Mouse (Mus musculus) left cerebral cortex, adult 9 months (tissue): ENCODE results near the gene Kcnj10.

Source experiments
- DNase-seq, 2 experiments: peaks; one replicate each; pipeline ENCODE4 v3.0.0; 2022; ENCODE audit warnings: low spot score in 2 of 2

Gene Kcnj10

DNA sequence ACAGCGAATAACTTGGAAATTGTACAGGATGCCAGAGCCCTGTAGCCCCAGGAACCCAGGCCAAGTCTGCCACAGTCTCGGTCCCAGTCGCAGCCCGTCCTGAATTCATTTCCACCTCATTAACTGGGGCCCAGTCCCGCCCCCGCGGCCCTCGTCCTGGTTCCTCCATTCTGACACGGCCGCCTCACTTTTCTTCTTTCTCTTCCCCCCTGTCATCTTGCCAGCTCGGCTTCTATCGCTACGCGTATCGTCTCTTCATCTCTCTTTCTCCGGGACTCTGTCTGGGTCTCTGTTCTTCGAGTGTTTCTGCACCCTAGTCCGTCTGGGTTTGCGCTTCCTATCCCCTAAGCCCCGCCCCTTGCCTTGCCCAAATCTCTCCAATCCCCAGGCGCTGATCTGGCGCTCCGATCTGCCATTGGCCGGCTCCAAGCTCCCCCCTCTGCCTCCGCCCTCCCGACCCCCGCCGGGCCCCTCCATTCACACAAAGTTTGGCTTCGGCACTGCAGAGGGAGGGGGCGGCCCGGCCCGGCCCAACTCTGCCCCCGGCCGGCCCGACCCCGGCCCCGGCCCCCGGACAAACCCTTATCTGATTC, at the start of gene Kcnj10:
Kcnj10 (plus strand) TSS at position 482 of the 593 bp plus-strand sequence.
- peak in 1 of 2 experiments; percentile 78 for DNase-seq

DNA sequence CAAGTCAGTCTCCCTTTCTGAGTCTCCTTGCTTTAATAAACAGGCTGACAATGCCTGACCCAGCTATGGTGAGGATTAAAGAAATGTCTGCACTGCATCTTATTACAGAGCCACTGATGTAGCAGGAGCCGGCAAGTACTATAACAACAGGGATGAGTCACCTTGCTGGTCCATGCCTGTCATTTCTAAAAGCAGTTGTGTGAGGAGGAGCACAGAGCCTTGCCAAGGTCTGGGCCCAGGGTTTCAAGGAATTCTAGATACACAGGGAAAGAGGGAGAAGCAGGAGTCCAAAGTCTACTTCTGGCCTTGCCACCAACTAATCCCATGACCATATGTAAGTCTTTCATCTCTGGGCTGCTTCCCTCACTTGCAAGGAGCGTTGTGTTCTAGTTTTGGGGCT, 48.1 kb upstream of the Kcnj10 start:
- no peak for DNase-seq

DNA sequence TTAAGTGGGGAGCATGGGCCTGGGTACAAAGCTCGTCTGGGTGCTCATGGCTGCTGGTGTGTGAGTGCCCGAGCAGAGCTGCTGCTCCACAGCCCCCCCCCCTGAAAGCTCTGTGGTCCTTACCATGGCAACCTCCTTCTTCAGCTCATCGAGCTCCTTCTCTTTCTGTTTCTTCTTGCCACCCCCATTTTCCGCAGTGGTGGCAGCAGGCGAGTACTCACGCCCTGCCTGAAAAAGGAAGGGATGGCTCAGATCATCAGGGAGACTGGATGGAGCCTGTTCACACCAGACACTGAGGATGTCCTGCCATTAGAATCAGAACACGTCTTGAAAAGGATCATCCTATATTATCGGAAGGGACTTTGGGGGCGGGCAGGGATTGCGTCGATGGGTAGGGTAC, 47.6 kb upstream of the Kcnj10 start:
- peak in 1 of 2 experiments; percentile 41 for DNase-seq

DNA sequence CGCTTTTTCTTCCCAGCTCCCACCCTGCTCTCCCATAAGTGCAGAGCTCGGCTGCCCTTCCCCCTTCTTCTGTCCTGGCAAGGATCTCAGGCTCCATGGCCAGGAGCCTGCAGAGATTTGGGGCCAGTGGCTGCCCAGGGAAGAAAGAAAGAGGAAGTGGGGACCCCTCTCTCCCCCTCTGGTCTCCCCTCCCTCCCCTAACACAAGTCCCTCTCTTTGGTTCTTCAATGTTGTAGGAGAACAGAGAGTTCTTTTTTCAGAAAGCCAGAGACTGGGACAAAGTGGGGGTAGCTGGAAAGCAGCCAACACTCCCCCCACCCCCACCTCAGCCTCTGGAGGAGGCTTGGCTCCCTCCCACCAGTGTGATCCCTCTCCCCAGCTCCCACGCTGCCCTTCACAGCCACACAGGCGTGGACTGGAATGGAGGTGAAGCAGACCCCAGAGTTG, 45.2 kb upstream of the Kcnj10 start:
- DNase-seq: no peak

DNA sequence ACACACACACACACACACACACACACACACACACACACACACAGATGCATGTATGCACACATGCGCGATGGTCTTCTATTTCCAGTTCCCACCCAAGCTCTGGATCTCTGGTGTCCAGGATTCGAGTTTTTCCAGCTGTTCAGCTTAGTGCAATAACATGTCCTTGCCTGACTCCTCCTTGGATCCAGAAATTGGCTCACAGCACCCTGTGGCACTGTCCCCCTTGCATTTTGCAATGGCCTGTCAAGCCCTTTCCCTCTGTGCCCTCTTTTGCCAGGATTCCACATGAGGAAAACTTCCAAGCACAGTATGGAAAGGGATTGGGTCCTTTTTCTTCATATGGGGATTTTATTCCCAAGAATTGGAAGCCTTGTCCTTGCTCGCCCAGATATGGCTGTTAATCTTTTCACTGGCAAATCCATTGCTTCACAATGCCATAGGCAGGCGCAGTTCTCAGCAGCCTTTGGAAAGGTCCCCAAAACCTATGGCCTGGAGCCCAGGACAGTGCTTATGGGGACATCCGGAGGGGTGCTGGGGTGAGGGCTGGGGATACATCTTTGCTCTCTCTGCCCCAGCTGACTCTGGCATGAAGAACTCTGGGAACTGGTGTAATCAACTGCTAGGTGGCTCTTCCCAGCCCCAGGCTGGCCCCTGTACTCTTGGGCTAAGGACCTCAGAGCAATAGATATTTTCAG, 44.0 kb upstream of the Kcnj10 start:
- no peak for DNase-seq

DNA sequence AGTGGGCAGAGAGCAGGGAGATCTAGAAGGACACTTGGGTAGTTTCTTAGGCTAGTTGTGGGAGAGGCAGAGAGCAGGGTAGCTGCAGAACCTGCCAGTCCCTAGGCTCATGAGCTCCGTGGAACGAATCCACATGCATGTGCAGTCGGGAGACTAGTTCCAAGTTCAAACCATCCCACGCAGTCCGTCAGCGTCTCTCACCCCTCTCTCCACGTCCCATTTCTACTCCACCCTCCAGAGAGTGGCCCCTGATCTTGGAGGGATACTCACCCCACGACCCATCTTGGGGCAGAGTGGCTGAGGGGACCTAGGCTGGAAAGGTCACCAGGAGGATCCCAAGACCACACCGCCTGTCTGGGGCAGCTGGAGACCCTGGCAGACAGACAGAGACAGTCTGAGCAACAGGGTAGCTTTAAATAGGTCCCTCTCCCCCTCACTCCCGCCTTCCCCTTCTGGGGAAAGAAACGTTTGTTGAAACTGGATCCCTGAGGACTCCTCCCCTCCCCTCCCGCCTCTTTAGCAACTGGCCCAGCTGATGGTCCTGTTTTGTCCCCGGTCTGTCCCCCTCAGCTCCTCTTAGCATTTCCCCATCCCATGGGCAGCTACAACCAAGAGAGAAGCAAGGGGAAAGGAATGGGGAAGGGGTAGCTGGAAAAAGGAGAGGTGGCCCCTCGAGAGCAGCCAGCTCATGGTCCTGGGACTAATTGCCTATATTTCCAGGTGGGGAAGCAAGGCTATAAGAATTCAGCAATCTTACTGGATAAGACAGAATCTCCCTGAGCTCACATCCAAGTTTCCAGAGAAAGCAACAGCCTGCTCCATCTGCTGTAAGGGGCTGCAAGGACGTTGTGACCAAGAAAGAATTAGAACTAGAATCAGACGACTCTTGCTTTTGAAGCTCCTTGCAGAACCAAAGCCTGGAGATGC, 43.1 kb upstream of the Kcnj10 start, which contains the start of gene Atp1a2:
Atp1a2 (minus strand) TSS at position 454 of the 927 bp plus-strand sequence.
- peak in 1 of 2 experiments; percentile 73 for DNase-seq

DNA sequence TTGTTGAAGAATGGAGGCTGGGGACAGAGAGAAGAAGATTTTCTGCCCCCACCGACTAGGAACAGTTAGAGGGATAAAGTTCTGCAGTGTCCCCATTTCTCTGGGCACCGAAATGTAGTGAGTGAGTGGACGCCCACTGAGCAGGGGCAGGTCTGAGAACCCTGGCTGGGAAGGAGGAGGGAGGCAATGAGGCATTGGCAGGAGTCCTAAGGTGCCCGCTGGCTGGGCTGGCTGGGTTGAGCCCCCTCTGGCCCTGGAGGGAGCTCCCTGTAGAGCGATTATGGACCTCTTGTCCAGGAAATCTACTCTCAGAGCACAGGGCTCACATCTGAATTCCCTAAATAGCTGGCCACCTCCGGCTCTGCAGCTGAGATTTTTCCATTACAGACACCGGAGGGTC, 41.5 kb upstream of the Kcnj10 start:
- no peak for DNase-seq

DNA sequence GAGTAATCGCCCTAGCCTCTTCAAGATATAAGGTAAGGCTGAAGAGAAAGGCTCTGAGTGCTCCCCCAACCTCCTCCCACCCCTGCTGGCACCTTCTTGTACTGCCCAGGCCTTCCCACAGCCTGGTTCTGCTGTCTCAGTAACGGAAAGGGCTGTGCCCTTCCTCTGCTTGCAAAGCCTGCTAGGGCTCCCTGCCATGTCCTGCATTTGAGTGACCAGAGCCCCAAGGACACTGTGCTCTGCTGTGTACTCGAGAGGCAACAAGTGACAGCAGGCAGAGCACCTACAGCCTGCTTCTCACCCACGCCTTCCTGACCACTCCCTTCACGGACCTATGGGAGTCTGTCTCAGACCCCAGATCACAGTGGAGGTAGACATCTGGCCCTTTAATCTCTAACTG, 40.8 kb upstream of the Kcnj10 start:
- no peak for DNase-seq

DNA sequence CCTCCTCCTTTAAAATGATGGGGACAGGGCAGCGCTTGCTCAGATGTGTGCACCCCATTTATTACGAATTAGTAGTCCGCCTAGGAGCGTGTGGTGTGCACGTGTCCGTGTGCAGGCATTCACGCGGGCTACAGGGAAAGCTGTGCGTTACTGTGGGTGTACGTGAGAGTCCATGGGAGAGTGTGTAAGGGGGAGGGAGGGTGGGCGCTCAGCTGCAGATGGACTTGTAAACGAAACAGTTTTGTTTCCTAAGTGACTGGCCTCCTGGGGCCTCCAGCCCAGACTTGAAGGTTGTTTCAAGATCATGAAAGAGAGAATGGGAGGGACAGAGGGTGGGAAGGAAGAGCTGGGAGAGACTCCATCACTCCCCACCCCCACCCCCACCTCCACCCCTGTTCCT, 39.8 kb upstream of the Kcnj10 start:
- DNase-seq: peak in 1 of 2 experiments; percentile 42

DNA sequence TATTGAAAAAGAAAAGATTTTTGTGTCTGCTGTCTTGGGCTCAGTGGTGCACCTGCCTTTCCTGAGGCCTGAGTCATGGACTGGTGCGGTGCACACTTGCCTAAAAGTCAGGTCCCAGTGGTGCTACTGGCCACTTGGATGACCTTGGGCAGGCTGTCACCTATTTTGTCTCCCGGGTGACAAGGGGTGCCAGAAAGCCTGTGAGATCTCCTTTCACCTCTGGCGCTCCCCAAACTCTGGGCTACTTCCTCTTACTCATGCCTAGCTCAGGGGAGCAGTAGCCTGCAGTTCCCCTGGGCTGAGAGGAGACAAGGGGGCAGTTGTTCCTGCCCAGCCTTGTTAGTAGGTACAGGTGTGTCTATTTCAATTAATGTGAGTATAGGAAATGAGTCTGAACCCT, 38.7 kb upstream of the Kcnj10 start:
- DNase-seq: no peak

DNA sequence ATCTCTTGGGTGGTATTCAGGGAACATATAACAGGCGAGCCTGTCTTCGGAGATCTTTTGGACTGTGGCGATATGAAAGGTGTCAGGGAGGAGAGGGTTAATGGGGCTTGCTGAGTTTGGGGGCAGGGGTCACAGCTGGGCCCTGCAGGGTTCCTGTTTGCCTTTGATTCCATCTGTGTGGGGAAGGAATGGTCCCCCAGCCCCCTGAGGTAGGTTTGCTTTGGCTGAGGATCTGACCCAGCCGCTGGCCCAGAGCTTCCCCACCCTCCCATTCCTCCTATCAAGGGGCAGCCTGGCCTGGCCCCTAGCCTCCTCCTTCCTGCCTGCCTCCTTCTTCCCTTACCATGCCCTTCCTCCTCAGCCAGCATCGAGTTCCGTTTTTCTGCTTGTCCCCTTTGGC, 38.2 kb upstream of the Kcnj10 start:
- DNase-seq: no peak

DNA sequence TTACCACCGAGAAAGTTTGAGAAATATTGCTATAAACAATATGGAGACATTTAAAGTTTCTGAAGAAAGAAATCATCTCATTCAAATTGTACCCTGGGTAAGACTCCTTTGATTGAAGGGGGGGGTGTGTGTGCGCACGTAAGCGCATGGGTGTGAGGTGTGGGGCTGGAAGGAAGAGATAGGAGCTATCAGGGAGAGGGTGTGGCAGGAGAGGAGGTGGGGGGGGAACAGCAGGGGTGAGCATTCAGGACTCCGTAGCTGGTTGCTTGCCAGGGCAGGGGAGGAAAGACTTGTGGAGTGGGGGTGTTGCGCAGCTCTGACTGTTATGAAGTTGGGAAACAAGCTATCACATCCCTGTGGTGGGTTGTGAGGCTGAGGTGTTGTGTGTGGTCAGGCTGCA, 36.6 kb upstream of the Kcnj10 start:
- DNase-seq: no peak

DNA sequence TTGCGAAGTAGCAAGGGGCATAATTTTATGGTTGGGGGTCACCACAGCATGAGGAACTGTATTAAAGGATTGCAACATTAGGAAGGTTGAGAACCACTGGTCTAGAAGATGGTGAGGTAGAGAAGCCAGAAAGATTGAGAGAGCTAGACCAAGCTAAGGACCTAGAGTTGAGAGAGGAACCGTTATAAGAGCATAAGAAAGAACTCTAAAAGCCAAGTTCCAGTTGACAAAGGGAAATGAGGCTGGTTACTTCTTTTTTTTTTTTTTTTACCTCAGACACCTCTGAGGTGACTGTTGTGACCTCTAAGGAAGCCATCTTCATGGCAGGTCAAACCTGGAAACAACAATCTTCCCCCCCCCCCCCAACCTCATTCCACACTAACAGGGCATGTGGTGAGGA, 35.9 kb upstream of the Kcnj10 start:
- no peak for DNase-seq

DNA sequence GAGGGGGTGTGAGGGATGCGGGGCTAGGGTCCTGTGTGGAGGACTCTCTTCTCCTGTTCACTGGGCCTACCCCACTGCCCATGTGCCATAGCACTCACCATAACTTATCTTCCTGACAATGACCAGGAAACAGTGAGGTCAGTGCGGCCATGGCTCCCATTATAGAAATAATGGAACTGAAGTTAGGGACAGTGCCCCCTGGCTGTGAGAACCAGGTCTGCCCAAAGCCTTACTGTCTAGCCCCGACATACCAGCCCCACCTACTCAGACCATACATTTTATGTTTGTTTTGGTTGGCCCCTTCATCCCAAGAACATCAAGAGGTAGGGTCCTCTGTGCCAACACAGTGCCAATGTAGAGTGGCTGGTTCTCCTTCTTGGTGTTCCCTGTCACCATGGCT, 35.4 kb upstream of the Kcnj10 start:
- DNase-seq: no peak

DNA sequence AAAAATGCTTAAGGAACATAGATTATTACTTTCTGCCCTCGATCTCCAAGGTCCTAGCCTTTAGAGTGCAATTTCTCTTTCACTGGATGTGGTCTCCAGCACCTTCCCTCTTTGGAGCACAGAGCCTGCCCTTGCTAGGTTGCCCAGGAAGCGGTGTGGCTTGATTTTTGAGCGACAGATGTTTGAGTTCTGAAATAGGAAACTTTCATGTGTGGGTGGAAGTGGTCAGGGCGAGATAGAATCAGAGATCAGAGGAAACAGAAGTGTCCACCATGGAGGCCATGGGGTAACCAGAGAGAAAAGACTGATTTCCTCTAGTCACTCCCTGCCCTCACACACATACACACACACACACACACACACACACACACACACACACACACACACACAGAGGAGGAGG, 34.8 kb upstream of the Kcnj10 start:
- DNase-seq: no peak

DNA sequence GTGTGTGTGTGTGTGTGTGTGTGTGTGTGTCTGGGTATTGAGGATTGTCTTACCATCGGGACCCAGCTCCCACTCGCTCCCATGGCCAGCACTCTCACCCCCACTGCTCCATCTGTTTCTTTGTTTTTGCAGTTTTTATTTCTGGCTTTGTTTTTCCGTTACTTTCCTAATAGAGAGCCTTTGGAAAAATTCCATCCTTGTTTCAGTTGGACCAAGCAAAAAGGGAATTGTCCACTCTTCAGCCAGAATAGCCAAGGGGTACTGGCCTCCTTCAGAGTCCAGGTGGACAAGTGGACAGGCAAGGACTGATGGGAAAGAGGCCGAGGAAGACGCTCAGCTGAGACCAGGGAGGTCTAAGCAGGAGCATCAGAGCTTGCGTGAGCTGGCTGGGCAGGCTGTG, 34.1 kb upstream of the Kcnj10 start:
- DNase-seq: no peak

DNA sequence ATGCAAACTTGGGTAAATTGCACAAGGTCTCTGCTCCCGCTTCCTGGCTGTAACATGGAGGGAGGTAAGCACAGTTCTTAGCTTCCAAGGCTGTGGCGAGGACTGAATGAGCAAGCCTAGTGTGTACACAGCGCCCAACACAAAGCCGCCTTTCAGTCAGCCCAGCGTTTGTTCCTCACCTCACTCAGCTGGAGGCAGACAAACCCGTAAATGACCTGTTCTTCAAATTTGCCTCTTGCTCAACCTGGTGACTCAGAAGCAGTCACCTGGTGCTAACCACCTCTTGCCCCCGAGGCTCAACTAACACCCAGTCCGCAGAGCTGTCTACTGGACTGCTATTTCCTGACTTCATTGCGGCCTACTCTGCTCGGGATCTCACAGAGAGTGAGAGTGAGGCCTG, 33.1 kb upstream of the Kcnj10 start:
- DNase-seq: no peak

DNA sequence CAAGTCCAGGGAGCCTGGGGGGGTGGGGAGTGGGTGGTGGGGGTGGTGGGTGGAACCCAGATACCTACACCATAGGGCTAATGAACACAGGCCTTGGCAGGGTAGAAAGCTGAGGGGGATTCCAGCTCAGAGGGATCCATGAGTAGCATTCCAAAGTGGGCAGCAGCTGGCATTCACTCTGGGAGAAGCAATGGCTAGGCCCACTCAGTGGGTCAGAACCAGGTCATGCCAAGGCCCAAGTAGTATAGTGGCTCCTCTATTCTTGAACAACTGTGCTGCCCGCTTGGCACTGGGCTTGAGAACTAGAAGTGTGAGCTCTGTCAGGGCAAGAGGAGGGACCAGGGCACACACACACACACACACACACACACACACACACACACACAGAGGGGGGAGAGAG, 32.6 kb upstream of the Kcnj10 start:
- DNase-seq: no peak

DNA sequence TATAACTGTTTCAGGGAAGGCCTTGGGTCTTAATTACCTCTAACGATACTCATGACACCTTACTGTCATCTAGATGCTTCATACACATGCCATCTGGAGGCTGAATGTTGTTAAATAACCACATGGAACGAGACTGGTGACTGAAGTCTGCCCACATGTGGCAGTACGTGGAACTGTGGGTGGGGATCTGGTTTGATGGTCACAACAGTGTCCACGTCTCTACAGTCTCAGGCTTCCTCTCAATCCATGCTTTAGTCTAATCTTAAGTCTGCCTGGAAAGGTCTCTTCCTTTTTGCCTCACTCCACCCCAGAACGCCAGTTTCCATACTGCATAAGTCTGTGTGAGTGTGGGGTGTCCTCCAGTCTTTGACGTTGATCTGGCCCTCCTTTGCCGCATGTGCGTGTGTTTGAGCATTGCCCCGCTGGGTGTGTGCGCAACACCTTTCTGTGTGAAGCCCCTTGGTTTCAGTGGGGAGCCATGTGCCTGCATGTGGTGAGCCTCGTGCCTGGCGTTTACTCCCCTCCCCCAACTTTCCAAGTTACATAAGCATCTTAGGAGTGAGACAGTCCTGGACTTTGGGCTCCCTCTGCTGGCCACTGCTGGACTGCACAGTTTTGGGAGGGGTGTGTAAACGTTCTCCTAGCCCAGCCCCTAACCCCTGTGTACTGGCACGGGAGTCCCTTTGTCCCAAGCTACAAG, 31.2 kb upstream of the Kcnj10 start:
- peak; percentile 87 to 94 for DNase-seq

DNA sequence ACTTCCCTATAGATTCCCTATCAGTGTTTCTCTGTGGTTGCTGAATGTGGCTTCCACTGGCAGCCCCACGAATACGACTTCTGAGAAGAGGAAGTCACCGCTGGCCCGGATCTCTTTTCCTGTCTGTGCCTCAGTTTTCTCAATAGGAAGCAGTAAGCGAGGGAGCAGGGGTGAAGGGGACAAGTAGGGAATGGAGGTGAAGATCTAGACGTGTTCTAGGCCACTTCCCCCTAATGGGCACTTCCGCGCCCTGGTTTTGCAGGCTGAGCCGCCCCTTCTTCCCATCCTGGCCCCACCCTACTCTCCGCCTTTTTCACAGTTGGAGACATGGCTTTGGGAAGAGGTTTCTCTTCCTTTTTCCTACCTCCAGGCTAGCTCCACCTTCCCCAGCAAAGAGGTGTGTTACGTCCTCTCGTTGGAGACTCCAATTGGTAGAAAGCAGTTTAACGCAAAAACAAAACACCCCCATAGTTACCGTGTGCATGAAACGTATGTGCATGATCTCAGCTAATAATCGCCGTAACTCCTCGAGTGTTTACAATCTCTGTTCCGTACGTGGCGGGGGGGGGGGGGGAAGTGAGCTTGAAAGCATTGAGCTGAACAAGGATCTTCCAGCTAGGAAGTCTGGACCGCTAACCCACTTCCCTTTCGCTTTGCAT, 29.6 kb upstream of the Kcnj10 start:
- DNase-seq: peak in 1 of 2 experiments; percentile 80
